Mouse (Mus musculus) E14TG2a.4 (cell line): ENCODE measurements around the gene Terf2.

Experiments used
- CTCF ChIP-seq: conservative IDR thresholded peaks from 2 replicates; pipeline ENCODE4 v1.5.1; 2014; ENCODE audit warnings: low read length
- NANOG ChIP-seq: IDR thresholded peaks from 2 replicates; pipeline ENCODE4 v1.6.1; 2014; ENCODE audit warnings: borderline replicate concordance, low read length, mixed read lengths
- POU5F1 ChIP-seq: IDR thresholded peaks from 2 replicates; pipeline ENCODE4 v1.6.1; 2014; ENCODE audit warnings: low read length, borderline replicate concordance

DNA sequence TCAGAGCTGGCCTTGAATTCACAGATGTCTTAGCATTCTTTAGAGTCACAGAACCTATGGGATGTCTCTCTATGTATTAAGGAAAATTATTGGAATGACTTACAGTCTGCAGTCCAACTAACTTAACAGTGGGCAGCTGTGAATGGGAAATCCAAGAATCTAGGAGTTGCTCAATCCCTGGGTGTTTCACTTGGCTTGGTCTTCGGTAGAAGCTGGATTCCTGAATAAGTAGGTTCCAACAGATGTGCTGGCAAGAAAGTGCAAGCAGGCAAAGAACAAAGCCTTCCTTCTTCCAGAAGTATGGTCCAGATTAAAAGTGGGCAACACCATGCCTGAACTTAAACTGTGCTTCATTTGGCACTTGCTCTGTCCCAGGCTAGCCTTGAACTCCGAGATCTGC, 4.3 kb upstream of the Terf2 start:
- TF ChIP-seq CTCF (no peak), POU5F1 (no peak), NANOG (no peak)
